Mouse (Mus musculus) neural tube, embryonic 12.5 days (tissue): ENCODE measurements around the gene Plcb1. TPM values are rescaled to one million over a fixed set of nuclear protein-coding genes. Genes with fewer than 3 reads are reported as not detected.

ENCODE experiments used
- ATAC-seq: fragments of 200-750 bp; cut with Nextera tagmentation; 2 replicates; pipeline ENCODE4 v1.8.0; 2017; ENCODE audit warnings: low read depth, mild to moderate bottlenecking, moderate TSS enrichment, moderate library complexity; ENCODE audit not compliant: low FRiP score
- H3K27ac ChIP-seq: fragments of 300-500 bp; sonication (generic); 2 replicates; pipeline ENCODE4 v1.5.1; 2016
- H3K27me3 ChIP-seq: fragments of 300-500 bp; sonication (generic); replicated peaks from 2 replicates; pipeline ENCODE4 v1.6.1; 2016; ENCODE audit warnings: mild to moderate bottlenecking
- H3K36me3 ChIP-seq: fragments of 300-500 bp; sonication (generic); 2 replicates; pipeline ENCODE4 v1.6.1; 2016; ENCODE audit warnings: mild to moderate bottlenecking
- H3K4me1 ChIP-seq: fragments of 300-500 bp; sonication (generic); 2 replicates; pipeline ENCODE4 v1.6.1; 2016
- H3K4me2 ChIP-seq: fragments of 300-500 bp; sonication (generic); replicated peaks from 2 replicates; pipeline ENCODE4 v1.6.1; 2016; ENCODE audit warnings: mild to moderate bottlenecking
- H3K4me3 ChIP-seq: fragments of 300-500 bp; sonication (generic); 2 replicates; pipeline ENCODE4 v1.5.1; 2016
- H3K9ac ChIP-seq: fragments of 300-500 bp; sonication (generic); 2 replicates; pipeline ENCODE4 v1.6.1; 2016; ENCODE audit warnings: mild to moderate bottlenecking
- H3K9me3 ChIP-seq: fragments of 300-500 bp; sonication (generic); 2 replicates; pipeline ENCODE4 v1.6.1; 2016; ENCODE audit warnings: mild to moderate bottlenecking
- WGBS: fragments of 180-500 bp; shearing (Covaris S2); methylation state at CpG from one replicate; pipeline ENCODE4 v1.1.7; 2016; 5-methylcytosine and 5-hydroxymethylcytosine counted together
- polyA plus RNA-seq: library from polyadenylated mRNA; unstranded; fragments of >200 nt; fragmentation: Nextera tagmentation; extraction: Ambion mirVana; gene quantifications from 2 replicates; pipeline ENCODE4 v1.2.1, GENCODE M21; 2016

Plcb1 gene
- polyA plus RNA-seq, 1 experiment from 2014 or later, result 29.0 TPM

GRCm38 (mm10) chr2:135114501-135115128, 328.7 kb downstream of the Plcb1 start:
- H3K27ac ChIP-seq, result no peak overlapping the region
- no peak overlapping the region for H3K9ac ChIP-seq
- H3K9me3 ChIP-seq, result peaks cover 6% of the 10 kb centered on the region; the same call in 1 of the 2 replicates
- H3K4me3 ChIP-seq, result no peak overlapping the region
- no peaks in the 10 kb centered on the region for H3K4me1 ChIP-seq
- no peak for ATAC-seq
- 73% methylated on average over 3 of the region's 3 CpGs for WGBS
- no peaks in the 10 kb centered on the region for H3K36me3 ChIP-seq
- H3K4me2 ChIP-seq, result no peak overlapping the region
- H3K27me3 ChIP-seq, result no peaks in the 10 kb centered on the region

- WGBS, result 78% methylated on average over 4 of the region's 4 CpGs
Observed at GRCm38 (mm10) chr2:135123057-135123456, 337.2 kb downstream of the Plcb1 start.

GRCm38 (mm10) chr2:135123695-135124343, 338.0 kb downstream of the Plcb1 start:
- Histone ChIP-seq H3K36me3 (no peaks in the 10 kb centered on the region), H3K4me2 (no peak overlapping the region), H3K27me3 (no peaks in the 10 kb centered on the region), H3K27ac (no peak overlapping the region), H3K4me3 (no peak overlapping the region), H3K9me3 (no peaks in the 10 kb centered on the region), H3K4me1 (no peaks in the 10 kb centered on the region), H3K9ac (no peak overlapping the region)
- ATAC-seq, result peak; percentile 56; the same call in 1 of the 2 replicates
- WGBS, result 89% methylated on average over 4 of the region's 4 CpGs

More at GRCm38 (mm10) chr2:135123057-135123456, 337.2 kb downstream of the Plcb1 start:
- Histone ChIP-seq H3K9ac (no peak overlapping the region), H3K4me1 (no peaks in the 10 kb centered on the region), H3K4me2 (no peak overlapping the region), H3K4me3 (no peak overlapping the region), H3K36me3 (no peaks in the 10 kb centered on the region), H3K27me3 (no peaks in the 10 kb centered on the region), H3K27ac (no peak overlapping the region), H3K9me3 (peaks cover 6% of the 10 kb centered on the region; the same call in 1 of the 2 replicates)
- ATAC-seq, result no peak

- H3K9me3 ChIP-seq, result no peaks in the 10 kb centered on the region
- H3K27me3 ChIP-seq, result no peaks in the 10 kb centered on the region
- no peaks in the 10 kb centered on the region for H3K36me3 ChIP-seq
- peak; percentile 79 for ATAC-seq
- H3K4me3 ChIP-seq, result no peak overlapping the region
- 2% methylated on average over 8 of the region's 8 CpGs for WGBS
- H3K27ac ChIP-seq, result no peak overlapping the region
- H3K4me1 ChIP-seq, result peaks cover 7% of the 10 kb centered on the region; the same call in 1 of the 2 replicates
- H3K9ac ChIP-seq, result no peak overlapping the region
- peak overlapping the region; percentile 34 for H3K4me2 ChIP-seq
Observed at GRCm38 (mm10) chr2:135140576-135140975, 354.7 kb downstream of the Plcb1 start.

GRCm38 (mm10) chr2:135152289-135152688, 366.4 kb downstream of the Plcb1 start:
- no peaks in the 10 kb centered on the region for H3K9me3 ChIP-seq
- H3K9ac ChIP-seq, result no peak overlapping the region
- no peak overlapping the region for H3K4me3 ChIP-seq
- no peak overlapping the region for H3K27ac ChIP-seq
- no peak overlapping the region for H3K4me2 ChIP-seq
- ATAC-seq, result no peak
- no peaks in the 10 kb centered on the region for H3K4me1 ChIP-seq
- no peaks in the 10 kb centered on the region for H3K36me3 ChIP-seq
- no peaks in the 10 kb centered on the region for H3K27me3 ChIP-seq
- WGBS, result 72% methylated on average over 7 of the region's 7 CpGs

- no peak for ATAC-seq
- Histone ChIP-seq H3K27me3 (no peaks in the 10 kb centered on the region), H3K36me3 (no peaks in the 10 kb centered on the region), H3K4me2 (no peak overlapping the region), H3K4me3 (no peak overlapping the region), H3K9ac (no peak overlapping the region), H3K9me3 (no peaks in the 10 kb centered on the region), H3K27ac (no peak overlapping the region), H3K4me1 (no peaks in the 10 kb centered on the region)
- 74% methylated on average over 4 of the region's 4 CpGs for WGBS
Observed at GRCm38 (mm10) chr2:135153248-135153647, 367.4 kb downstream of the Plcb1 start.

- Histone ChIP-seq H3K9me3 (no peaks in the 10 kb centered on the region), H3K27ac (no peak overlapping the region), H3K4me1 (no peaks in the 10 kb centered on the region), H3K9ac (no peak overlapping the region), H3K36me3 (no peaks in the 10 kb centered on the region), H3K4me2 (no peak overlapping the region), H3K27me3 (no peaks in the 10 kb centered on the region), H3K4me3 (no peak overlapping the region)
- ATAC-seq, result no peak
- 81% methylated on average over 7 of the region's 7 CpGs for WGBS
Observed at GRCm38 (mm10) chr2:135156055-135156454, 370.2 kb downstream of the Plcb1 start.

GRCm38 (mm10) chr2:135157961-135158360, 372.1 kb downstream of the Plcb1 start:
- H3K27me3 ChIP-seq, result no peaks in the 10 kb centered on the region
- no peaks in the 10 kb centered on the region for H3K4me1 ChIP-seq
- ATAC-seq, result no peak
- no peak overlapping the region for H3K4me2 ChIP-seq
- WGBS, result 97% methylated on average over 2 of the region's 2 CpGs
- H3K4me3 ChIP-seq, result no peak overlapping the region
- no peaks in the 10 kb centered on the region for H3K36me3 ChIP-seq
- H3K27ac ChIP-seq, result no peak overlapping the region
- no peaks in the 10 kb centered on the region for H3K9me3 ChIP-seq
- H3K9ac ChIP-seq, result no peak overlapping the region

GRCm38 (mm10) chr2:135161673-135162072, 375.8 kb downstream of the Plcb1 start:
- ATAC-seq, result no peak
- no peak overlapping the region for H3K4me2 ChIP-seq
- no peak overlapping the region for H3K9ac ChIP-seq
- no peaks in the 10 kb centered on the region for H3K4me1 ChIP-seq
- 92% methylated on average over 4 of the region's 4 CpGs for WGBS
- no peak overlapping the region for H3K4me3 ChIP-seq
- H3K27me3 ChIP-seq, result no peaks in the 10 kb centered on the region
- H3K27ac ChIP-seq, result no peak overlapping the region
- H3K9me3 ChIP-seq, result no peaks in the 10 kb centered on the region
- H3K36me3 ChIP-seq, result no peaks in the 10 kb centered on the region

- Histone ChIP-seq H3K9ac (no peak overlapping the region), H3K27ac (no peak overlapping the region), H3K4me1 (no peaks in the 10 kb centered on the region), H3K9me3 (no peaks in the 10 kb centered on the region), H3K36me3 (no peaks in the 10 kb centered on the region), H3K4me3 (no peak overlapping the region), H3K4me2 (no peak overlapping the region), H3K27me3 (no peaks in the 10 kb centered on the region)
- WGBS, result 80% methylated on average over 3 of the region's 3 CpGs
- no peak for ATAC-seq
Observed at GRCm38 (mm10) chr2:135165512-135165911, 379.6 kb downstream of the Plcb1 start.

GRCm38 (mm10) chr2:135175544-135175943, 389.7 kb downstream of the Plcb1 start:
- WGBS, result 83% methylated on average over 4 of the region's 4 CpGs
- no peaks in the 10 kb centered on the region for H3K4me1 ChIP-seq
- H3K9me3 ChIP-seq, result no peaks in the 10 kb centered on the region
- H3K27ac ChIP-seq, result no peak overlapping the region
- ATAC-seq, result no peak
- H3K4me3 ChIP-seq, result no peak overlapping the region
- H3K36me3 ChIP-seq, result no peaks in the 10 kb centered on the region
- no peaks in the 10 kb centered on the region for H3K27me3 ChIP-seq
- no peak overlapping the region for H3K9ac ChIP-seq
- H3K4me2 ChIP-seq, result no peak overlapping the region

GRCm38 (mm10) chr2:135187659-135188058, 401.8 kb downstream of the Plcb1 start:
- 65% methylated on average over 6 of the region's 6 CpGs for WGBS
- Histone ChIP-seq H3K9ac (no peak overlapping the region), H3K9me3 (no peaks in the 10 kb centered on the region), H3K4me1 (no peaks in the 10 kb centered on the region; the same call in 1 of the 2 replicates), H3K27ac (no peak overlapping the region), H3K4me3 (no peak overlapping the region), H3K36me3 (no peaks in the 10 kb centered on the region), H3K27me3 (no peaks in the 10 kb centered on the region), H3K4me2 (no peak overlapping the region)
- 0 out of 2 replicates have a peak, but pooled peaks have one; percentile 48 for ATAC-seq

GRCm38 (mm10) chr2:135200830-135201229, 415.0 kb downstream of the Plcb1 start:
- no peak overlapping the region for H3K4me3 ChIP-seq
- H3K27me3 ChIP-seq, result no peaks in the 10 kb centered on the region
- ATAC-seq, result no peak
- H3K27ac ChIP-seq, result no peak overlapping the region
- H3K9ac ChIP-seq, result no peak overlapping the region
- WGBS, result 88% methylated on average over 3 of the region's 3 CpGs
- H3K36me3 ChIP-seq, result no peaks in the 10 kb centered on the region
- H3K4me2 ChIP-seq, result no peak overlapping the region
- no peaks in the 10 kb centered on the region for H3K9me3 ChIP-seq
- H3K4me1 ChIP-seq, result no peaks in the 10 kb centered on the region
